Mouse (Mus musculus) skeletal muscle tissue, adult 2 months (tissue): ENCODE measurements around the gene Orai1.

Experiments used
- DNase-seq: peaks from one replicate; pipeline ENCODE4 v3.0.0-alpha.2; 2012; ENCODE audit warnings: low read depth, low spot score

The Orai1 gene

DNA sequence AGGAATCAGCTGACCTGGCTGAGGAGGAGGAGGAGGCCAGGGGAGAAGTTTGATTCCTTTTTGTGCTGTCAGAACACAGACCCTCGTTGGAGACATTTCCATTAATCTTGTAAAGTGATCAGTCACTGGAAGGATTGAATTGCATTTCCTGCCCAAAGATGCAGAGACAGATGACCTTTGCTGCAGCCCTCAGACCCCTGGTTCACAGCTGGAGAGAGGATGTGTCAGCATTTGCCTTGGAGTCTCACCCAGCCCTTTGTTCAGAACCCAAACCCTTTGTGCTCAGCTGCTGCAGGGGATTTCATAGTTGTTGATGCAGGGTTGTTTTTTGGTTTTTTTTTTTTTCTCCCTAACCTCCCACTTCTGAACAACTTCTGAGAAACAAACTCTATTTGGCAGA is 20.0 kb upstream of the Orai1 start:
- DNase-seq: no peak

DNA sequence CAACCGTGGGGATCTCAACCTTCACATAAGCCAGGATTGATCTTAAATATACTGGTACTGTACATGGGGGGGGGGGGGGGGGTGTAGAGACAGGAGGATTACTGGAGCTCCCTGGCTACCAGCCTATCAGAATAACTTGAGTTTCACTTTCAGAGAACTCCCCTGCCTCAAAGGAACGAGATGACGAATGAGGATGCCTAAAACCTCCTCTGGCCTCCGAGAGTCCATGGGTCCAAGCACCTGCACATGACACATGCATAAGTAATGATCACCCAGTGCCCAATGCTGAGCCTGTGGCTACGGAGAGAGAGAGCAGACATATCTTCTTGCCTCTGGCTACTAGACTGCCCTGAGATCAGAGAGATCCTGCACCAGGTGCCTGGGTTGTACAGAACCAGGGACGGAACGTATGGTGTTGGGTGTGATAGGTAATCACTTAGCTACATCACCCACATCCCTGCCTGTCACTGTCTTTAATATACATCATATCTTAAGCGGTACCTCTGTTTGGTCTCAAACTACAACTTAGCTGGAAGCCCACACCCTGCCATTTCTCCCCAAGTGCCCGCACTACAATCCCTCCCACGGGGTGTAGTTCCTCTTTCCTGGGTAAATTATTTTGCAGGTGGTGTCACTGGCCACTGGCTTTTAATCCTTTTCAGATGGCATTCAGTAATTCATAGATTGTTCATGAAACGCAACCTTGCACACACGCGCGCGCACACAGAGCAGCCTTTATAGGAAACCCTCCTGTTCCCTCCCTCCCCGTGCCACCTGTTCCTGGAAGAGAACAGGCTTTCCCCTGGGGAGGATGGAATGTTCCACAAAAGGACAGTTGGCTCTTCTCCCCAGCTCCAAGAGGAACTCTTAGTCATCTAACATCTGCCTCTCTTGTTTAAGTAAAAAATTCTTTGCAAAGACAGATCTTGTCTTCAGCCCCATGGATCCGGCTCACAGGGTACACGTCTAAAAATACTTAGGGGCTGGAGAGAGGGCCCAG is 17.4 kb upstream of the Orai1 start:
- no peak for DNase-seq

DNA sequence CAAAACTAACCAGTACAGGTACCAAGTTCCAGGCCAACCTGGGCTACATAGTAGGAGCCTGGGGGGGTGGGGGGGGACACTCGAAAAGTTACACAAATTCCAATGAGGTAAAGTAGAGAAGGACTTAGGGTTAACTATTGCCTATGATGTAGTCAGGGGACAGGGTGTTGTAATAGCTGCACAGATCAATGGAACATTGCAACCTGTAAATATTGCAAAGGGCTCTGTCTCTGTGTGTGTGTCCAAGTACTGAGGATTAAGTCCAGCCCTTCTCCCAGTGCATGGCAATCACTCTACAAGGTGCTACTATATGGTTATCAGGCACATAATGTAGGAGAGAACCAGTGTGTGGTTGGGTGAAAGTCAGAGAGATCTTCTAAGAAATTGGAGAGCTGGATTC is 14.0 kb upstream of the Orai1 start:
- DNase-seq: no peak

DNA sequence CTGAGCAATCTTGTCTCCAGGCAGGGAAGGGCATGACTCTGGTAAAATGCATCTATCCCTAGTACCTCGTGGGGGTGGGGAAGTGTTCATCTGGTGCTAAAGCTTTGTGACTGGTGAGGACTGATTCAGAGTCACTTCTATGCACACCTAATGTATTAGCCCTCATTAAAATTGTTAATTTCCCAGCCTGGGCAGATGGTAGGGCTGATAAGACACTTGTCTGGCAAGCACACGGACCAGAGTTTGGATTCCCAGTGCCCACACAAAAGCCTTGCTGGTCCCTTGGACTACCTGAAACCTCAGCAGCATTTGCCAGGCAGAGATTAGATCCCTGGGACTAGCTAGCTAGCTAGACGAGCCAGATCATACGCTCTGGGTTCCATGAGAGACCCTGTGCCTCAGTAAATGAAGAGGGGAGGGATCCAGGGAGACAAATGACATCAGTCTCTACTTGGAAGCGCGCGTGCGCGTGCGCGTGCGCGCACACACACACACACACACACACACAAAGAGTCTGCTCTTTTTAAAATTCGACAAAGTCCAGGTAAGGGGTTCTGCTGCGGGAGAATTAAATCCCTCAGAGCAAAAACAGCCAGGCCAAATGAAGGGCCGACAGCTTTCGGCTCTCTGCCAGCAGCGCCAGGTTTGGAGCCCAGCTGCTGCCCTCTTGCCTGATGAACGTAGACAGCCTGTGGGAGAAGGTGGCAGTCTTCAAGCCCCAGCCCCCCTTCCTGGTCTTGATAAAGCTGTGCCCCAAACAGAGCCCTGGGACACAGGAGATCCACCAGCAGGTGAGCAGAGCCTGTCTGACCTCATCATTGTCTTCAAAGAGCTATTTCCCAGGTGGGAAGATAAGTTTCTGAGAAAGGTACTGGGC is 8.9 kb upstream of the Orai1 start:
- no peak for DNase-seq

DNA sequence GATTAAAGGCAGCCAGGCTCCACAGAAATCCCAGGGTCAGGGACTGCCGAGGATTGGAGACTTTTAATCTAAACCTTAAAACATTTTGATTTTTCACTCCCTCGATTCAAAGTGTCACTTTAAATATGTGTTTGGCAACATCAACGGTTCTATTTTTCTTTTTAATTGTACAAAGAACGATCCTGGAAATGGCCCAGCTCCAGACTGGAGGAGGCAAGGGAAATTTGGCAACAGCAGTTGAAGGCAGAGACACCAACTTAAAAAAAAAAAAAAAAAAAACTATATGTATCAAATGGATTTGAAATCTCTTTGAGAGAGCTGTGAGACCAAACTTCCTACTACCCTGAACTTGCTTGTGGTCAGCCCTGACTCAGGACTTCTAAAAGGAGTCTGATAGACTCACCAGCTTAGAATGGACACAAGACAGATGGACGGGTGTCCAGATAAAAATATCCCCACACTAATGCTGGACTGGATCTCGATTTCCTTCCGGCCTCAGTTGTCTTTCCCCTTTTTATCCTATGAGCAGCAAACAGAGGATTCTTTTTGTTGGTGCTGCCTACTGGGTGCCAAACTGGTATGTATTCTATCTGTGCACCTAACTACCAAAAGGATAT is 5.9 kb upstream of the Orai1 start:
- DNase-seq: peak; percentile 76

DNA sequence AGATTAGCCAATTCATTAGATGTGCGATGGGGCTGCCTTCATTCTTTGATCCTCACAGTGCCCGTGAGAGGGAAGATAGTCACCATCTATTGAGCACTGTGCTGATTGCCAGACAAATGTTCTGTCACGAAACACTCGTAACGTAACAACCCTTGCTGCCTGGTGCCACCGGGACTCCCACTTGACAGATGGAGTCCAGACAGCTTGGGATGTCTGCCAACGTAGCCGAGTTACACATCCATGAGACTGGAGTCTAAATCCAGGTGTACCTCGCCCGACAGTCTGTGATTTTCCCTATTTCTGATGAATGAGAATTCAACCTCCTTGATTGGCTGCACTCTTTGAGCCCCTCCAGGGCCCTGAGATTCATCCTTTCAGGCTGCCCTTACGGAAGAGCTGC is 5.0 kb upstream of the Orai1 start:
- DNase-seq: no peak

DNA sequence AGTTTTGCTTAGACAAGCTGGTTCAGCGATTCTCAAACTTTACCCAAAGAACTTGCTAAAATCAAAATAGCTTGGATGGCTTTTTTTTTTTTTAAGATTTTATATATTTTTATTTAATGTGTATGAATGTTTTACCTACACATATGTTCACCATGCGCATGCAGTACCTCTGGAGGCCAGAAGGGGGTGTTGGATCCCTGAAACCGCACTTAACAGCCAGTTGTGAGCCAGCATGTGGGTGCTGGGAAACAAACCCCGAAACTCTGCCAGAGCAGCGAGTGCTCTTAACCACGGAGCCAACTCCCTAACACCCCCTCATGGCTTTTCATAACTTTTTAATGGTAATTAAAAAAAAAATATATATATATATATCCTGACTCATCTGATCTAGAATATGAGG is 4.1 kb upstream of the Orai1 start:
- no peak for DNase-seq

DNA sequence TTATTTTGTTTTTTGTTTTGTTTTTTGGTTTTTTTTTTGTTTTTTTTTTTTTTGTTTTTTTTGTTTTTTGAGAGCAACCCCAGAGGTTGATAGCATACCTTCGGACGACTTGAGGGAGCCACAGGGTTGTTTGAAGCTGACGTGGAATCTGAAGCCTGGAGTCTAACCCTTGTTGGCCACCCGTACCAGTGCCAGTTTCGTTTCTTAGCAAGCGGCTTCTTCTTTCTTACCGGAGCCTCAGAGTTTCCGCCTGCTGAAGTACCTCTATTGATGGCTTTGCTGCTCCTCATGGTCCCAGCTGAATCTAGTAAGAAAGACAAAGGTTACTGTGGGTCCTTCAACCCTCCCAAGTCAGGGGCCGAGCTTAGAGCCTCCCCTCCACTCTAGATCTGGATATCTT is 3.2 kb upstream of the Orai1 start:
- DNase-seq: no peak

DNA sequence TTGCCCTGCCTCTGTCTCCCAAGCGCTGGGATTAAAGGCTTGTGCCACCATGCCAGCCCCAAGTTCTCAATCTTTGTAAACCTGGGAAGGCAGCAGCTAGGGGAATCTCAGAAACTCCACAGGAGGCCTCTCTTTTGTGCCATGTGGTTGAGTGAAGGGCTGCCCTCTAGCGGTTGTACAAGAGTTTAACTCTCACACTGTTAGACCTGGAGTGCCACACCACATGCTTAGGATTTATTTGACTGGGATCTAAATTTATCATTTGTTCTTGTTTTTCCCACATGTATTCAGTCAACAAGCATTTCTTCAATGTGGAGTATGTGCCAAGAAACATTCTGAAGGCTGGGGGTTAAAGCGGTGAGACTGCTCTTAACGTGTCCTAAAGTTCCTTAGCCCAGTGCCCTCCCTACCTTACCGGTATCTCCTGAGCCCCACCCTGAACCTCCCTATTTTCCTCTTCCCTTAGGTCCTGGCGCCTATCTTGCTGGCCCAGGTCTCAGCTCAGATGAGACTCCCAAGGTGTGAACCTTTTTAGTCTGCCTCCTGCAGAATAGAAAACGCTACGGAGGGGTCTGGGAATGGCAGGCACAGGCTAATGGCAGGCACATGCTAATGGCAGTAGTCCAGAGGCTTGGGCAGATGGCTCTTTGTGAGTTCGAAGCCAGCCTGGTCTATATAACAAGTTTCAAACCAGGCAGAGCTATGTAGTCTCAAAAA is 1.1 kb upstream of the Orai1 start:
- DNase-seq: peak; percentile 78

DNA sequence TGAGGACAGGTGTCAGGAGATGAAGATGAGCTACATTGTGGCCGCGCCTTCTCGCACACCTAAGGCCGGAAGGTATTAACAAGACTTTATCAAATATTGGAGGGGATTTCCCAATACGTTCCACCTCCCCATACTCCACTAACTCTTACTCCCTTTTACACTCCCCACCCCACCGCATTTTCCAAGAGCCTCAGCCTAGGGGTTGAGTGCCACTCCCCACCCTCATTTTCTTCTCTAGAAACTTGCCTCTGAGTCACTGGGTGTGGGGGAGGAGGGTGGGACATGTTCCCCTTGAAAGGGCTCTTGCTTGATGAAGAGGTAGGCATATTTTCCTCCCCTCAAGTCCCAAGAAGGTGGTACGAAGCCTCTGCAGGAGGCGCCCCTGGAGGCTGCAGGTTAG is 1.0 kb downstream of the Orai1 start:
- no peak for DNase-seq

DNA sequence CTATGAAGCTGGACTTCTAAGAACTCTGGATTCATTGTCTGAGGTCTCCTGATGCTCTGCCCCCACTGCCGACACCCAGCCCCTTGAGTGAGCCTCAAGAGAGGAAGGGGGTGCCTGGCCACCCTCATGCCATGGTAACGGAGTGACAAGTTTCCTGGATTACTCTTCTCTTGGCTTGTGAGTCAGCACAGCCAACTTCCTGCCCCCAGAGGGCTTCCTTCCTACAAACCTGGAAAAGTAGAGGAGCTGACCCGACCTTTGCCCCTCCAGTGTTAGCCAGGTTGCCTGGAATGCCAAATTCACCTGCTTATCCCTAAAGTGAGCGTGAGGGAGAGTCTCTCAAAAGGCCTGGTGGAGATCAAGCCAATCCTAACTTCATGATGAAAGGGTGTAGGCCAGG is 2.6 kb downstream of the Orai1 start:
- DNase-seq: no peak

DNA sequence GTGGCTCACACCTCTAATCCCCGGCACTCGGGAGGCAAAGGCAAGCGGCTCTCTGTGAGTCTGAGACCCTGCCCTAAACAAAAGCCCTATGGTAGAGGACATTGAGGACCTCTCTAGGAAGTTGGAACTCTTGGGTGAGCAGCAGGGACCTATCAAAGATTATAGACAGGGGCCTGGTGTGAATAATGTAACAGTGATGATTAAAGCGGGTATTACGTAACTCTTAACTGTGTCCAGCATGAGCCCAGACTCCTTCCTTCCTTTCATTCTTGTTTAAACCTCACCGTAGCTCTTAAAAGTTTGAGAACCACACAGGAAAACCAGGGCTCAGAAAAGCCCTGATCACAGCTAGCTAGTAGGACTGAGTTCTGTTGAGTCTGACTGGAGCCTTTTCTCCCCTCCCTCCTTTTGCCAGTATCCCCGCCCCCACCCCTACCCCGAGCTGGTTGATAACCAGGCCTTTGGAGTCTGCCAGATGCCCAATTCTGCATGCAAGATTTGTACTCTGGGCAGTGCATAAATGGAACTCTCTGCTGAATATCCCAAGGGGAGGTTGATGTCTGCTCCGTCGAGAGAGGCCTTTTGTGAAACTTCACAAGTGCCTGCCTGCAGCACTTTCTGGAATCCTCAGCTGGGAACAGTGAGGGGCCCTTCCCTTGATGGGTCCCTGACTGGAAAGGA is 4.6 kb downstream of the Orai1 start:
- no peak for DNase-seq

DNA sequence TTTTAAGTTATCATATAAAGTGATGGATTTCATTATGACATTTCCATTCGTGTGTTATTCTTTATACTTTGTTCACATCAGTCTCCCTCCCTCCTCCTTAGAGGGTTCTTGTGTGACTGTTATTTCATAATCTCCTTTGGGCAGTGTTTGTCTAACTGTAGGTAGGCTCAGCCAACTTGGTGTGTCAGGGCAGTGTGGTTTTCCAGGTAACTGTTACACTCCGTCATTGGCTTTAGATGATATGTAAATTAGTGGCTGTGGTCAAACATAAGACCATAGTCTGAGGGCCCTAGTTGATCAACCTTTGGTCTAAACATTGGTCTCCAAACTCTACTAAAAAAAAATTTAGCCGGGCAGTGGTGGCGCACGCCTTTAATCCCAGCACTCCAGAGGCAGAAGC is 5.6 kb downstream of the Orai1 start:
- DNase-seq: no peak

DNA sequence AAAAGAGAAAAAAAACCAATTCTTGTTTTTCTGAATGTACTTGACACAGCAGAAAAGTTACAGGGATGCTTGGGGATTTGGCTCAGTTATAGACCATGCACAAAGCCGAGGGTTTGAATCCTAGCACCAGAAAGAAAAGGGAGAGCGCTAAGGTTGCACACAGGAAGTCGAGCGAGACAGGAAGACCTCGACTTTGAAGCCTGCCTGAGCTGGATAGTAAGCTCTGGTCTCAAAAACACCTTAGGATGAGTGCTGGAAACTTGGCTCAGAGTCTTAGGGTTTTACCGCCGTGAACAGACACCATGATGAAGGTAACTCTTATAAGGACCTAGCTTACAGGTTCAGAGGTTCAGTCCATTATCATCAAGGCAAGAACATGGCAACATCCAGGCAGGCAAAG is 6.6 kb downstream of the Orai1 start:
- no peak for DNase-seq

DNA sequence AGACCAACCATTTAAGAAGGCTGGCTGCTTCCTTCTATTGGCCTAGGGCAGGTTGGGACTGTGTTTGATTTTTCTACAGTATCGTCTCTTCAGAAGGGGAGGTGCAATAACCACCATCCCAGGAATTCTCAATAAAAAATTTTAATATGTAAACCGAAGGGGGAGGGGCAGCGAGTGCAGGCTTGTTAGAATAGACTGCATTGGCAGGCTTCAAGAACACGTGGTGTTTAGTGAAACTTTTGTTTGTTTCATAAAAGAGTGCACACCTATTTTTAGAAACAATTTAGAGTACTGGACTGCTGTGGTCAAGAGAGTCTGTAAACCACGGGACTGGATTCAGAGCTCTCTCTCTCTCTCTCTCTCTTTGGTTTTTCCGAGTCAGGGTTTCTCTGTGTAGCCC is 8.2 kb downstream of the Orai1 start:
- no peak for DNase-seq

DNA sequence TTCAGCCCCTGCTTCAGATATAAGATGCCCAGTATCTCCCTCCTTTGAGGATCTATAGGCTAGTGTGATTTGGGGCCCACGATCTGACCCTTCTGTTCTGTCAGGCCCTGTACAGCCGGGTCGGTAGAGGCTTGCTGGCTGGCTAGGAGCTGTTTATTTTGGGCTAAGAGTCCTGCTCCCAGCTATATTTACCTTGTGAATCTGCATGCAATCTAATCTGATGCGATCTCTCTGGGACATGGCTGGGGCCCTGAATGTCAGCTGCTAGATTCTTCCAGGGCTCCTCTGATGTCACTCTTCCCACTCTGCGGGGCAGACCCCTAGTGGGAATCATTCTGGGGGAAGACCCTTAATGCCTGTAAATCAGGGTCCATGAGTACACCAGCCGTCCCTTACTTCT is 9.4 kb downstream of the Orai1 start:
- DNase-seq: peak; percentile 81

DNA sequence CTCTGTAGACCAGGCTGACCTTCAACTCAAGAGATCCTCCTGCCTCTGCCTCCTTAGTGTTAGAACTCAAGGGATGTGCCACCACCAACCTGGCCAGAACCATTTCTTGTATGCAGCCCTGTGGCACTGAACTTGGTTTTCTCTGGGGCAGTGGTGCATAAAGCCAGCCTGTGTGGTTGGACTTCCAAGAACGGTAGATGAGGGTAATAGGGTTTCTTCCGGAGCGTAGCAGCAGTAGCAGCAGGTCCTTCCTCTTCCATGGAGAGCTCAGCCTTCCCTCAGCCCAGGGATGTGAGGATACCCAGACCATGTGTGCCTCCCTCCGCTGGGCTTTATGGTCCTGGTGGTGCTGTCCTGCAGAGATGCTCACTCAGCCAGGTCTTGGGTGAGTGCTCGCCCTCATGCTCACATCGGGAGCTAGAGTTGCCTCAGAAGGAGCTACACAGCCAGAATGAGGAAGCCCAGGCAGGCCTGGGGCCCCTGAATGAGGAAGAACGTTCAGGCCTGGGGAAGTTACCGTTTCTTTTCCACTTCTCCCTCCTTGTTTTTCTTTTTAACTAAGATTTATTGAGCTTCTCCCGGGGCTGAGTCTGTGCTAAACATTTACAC is 10.2 kb downstream of the Orai1 start:
- DNase-seq: no peak

DNA sequence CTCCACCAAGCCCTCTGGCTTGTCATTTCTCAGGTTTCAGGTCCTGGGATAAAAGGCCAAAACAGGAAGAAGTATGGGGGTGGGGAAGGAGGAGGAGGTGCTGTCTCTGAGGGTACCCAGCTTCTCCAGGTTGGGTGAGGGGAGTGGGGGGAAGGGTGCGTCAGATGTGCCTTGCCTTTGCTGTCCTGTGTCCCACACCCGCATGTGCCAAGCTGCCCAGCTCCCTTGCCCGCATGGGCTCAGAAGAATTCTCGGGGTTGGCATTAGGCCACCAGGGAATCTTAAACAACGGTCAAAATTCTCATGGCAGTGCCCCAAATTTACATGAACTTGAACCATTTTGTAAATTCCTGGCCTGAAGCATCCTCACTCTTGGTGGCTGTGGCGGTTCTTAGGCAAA is 11.5 kb downstream of the Orai1 start:
- DNase-seq: no peak

DNA sequence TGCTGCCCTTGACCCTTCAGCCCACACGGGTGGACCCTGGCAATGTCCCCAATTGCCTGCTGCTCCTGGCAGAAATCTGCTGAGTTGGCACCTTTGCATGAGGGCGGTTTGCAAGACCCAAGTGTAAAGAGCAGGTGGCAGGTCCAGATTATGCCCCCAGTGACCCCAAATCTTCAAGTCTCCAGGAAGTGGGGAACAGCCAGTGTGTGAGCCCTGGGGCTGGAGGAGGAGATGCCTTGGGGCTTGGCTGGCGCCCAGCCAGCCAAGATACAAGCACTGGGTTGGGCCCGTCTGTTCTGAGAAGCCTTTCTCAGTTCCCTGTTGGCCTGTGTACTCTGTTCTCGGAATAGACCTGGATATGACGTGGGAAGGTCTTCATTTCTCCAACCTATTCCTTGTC is 12.6 kb downstream of the Orai1 start:
- DNase-seq: peak; percentile 70

DNA sequence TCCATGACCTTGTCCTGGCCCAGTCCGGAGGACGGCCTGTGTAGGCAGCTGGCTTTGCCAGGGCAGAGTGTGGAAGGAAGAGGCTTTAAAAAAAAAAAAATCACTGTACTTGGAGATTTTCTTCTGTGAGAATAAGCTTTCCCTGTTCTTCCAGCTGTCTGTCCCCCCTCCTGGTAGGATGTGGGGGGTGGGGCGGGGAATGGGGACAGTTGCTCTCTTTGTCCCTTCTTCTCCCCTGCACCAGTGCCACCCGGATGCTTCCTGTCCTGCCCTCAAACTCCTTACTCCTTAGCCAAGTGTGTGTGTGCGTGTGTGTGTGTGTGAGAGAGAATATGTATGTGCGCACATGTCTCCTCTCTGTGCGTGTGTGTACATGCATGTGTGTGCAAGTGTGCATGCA is 14.9 kb downstream of the Orai1 start:
- DNase-seq: no peak

DNA sequence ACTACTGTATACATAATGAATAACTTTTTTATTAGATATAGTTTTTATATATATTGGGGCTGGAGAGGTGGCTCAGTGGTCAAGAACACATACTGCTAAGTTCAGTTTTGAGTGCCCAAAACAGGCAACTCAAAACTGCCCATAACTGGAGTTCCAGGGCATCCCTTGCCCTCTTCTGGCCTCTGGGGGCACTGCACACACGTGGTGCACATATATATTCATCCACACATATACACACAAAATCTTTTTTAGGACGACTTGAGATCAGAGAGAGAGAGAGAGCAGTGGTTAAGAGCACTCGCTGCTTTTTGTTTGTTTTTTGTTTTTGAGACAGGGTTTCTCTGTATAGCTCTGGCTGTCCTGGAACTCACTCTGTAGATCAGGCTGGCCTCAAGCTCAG is 16.4 kb downstream of the Orai1 start:
- DNase-seq: no peak
